Mouse (Mus musculus): ENCODE measurements around the gene Trim43b. TPM values are rescaled to one million over a fixed set of nuclear protein-coding genes. Genes with fewer than 3 reads are reported as not detected.
A peak's percentile ranks its signal among the peaks of the same experiment; 100 is the strongest.
"Not testable (repeated sequence)": the region's sequence is repeated elsewhere in the genome, so short reads cannot be mapped to it uniquely, and the experiment has no call there.

Gene Trim43b
- under 1 TPM in 2 of 4 experiments, not detected in 2; 0.28 to 0.61 TPM for total RNA-seq (2022)

DNA sequence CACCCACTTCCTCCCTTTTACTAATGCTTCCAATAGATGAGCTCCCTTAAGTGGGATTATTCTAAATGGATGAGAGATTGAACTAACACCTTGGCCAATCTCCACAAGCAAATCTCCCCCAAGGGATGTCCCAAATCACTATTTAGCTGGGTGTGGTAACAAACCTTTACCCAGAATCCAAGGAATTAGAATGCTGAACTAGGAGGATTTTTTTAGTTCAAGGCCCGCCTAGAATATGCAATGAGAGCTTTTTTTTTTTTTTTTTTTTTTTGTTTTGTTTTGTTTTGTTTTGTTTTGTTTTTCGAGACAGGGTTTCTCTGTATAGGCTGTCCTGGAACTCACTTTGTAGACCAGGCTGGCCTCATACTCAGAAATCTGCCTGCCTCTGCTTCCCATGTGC lies at the start of gene Trim43b:
Gene Trim43b (minus strand): TSS at position 101 of the 400 bp plus-strand sequence.
- DNase-seq (ENCODE audit: low spot score in 2 of 2): not testable (repeated sequence)

DNA sequence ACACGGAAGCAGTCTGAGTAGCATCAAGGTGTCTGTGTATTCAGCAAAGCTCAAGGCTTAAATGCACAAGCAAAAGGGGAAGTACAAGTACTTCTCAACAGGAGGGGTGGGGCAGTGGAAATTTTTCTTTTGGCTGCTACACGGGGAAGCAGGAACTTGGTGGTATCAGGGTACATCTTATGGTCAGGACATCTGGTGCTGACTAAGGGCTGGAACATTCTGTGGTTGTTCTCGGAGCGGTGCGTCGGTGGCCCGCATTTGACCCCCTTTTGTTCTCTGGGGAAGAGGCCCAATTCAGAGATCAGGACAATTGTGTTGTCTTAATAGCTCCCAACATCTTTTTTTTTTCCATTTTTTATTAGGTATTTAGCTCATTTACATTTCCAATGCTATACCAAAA lies 11.9 kb upstream of the Trim43b start:
- DNase-seq (ENCODE audit: low spot score in 2 of 2): not testable (repeated sequence)

DNA sequence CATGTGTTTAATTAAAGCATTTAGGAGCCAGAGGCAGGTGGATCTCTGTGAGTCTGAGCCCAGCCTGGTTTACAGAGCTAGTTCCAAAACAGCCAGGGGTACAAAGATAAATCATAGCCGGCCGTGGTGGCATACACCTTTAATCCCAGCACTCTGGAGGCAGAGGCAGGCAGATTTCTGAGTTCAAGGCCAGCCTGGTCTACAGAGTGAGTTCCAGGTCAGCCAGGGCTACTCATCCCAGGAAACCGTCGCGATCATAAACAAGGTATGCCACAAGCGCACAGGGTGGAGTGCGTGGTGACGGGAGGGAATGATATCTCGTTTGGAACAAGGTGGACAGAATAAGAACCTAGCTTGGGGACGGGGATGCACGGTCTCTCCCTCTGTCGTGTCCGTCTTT lies 5.9 kb downstream of the Trim43b start:
- not testable (repeated sequence) for DNase-seq (ENCODE audit: low spot score in 2 of 2)

DNA sequence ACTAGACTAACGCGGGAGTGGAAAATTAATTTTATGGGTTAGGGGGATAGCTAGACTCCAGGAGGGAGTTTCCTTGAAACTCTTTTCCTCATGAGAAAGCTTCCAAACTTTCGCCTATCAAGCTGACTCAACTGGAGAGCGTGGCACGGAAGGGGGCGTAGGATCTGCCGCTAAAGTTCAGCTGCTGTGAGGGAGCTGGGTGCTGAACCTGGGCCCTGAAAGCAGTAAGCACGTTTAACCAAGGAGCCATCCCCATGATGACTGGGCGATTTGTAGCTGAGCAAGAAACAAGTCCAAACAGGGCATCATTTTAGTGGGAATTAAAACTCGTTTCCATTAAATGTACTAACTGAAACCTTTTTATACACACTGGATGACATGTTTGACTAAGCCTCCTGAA lies 13.0 kb downstream of the Trim43b start:
- DNase-seq (ENCODE audit: low spot score in 2 of 2): not testable (repeated sequence)

DNA sequence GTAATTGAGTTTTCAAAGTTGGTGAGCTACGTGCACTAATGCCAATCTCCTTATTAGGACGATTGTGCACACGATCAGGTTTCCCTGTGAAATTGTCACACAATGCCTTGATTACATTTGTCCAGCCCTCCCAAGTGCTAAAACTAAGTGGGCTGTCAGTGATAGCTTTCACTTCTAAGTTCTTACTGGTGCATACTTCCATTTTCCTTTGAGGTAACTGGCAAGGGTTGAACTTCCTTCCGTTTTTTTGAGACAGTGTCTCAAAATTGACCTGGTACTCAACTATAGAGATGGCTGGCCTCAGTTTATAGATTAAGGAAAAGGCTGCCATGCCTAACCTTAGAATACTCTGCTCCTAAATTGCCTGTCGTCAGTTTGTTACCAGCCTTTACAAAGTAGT lies 16.1 kb downstream of the Trim43b start:
- DNase-seq (ENCODE audit: low spot score in 2 of 2): not testable (repeated sequence)

DNA sequence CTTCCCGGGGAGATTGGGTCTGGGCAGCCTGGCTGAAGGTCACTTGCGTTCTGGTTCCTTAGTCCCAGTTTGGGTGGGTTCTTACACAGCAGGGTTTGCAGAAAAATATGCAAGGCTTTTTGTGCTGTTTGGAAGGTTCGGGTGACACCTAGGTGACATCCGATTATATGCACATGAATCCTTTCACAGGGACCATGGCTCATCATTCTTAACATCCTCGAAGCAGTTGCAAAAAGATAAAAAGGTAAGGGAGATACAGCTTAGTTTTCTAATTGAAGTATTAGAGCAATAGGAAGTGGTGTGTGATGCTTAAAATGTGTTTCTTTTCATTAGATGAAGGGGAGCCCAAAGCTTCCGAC lies 25.5 kb downstream of the Trim43b start:
- DNase-seq (ENCODE audit: low spot score in 2 of 2): not testable (repeated sequence)

DNA sequence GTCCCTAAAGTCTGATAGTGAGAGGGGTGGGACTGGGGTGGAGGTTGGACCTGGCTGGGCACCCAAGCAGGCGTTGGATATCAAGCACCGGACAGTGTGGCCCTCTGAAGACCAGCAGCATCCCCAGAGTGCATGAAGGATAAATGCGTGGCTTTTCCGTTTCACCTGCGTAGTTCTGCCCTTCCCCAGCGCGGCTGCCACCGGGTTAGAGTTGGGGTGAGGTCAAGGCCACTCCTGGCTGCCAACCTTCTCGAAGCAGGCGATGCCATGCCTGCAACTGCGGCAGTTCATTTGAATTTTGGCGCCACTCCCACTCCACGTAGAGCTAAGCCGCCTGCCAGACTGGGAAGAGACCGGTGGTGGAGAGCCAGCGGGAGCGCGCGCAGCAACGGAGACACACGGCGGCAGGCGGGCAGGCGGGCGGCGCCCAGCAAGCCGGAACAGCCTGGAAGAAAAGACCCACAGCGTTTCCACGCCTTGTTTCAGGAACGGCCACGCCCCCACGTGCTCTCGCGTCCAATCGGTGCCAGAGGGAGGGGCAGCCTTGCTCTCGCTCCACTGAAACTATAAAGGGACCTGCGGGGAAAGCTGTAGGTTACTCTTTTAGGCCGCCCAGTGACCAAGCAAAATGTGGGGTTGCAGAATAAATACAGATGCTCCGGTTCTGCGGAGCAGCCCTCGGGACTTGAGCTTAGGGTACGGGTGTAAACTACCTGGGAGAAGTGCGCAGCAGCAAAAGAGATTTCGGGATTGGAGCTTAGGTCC lies 26.1 kb downstream of the Trim43b start:
- DNase-seq (ENCODE audit: low spot score in 2 of 2): peak; percentile 53 to 72

Other genes with a start within 250 kb of the Trim43b start
- 1 to 10 TPM in 1 of 4 experiments, under 1 TPM in 1, not detected in 2; 0.98 to 1.7 TPM for gene Bcl2a1a, start 135.9 kb downstream of the Trim43b start, total RNA-seq (2022)
- gene Bcl2a1b, start 106.4 kb upstream of the Trim43b start, total RNA-seq (2022): 1 to 10 TPM in 2 of 4 experiments, not detected in 2; 3.7 to 5.6 TPM
- gene Gm29094, start 106.5 kb upstream of the Trim43b start, total RNA-seq (2022): 1 to 10 TPM in 1 of 4 experiments, under 1 TPM in 1, not detected in 2; 0.70 to 2.3 TPM
- gene Mthfs, start 117.8 kb upstream of the Trim43b start, total RNA-seq (2022): 10 to 100 TPM; 29.1 to 49.2 (median 42.0) TPM

Measured in left cerebral cortex, adult 8-10 months (tissue).